Mouse (Mus musculus) adrenal gland, postnatal 25 days (tissue): Measurements from ENCODE around the gene Pitpnm2. TPM values are rescaled to one million over a fixed set of nuclear protein-coding genes. Genes with fewer than 3 reads are reported as not detected.

ENCODE experiments used
- DNase-seq: peaks from one replicate; pipeline ENCODE4 v3.0.0; 2021; ENCODE audit warnings: mixed read lengths
- total RNA-seq: library from RNA; stranded (reverse); gene quantifications from 2 replicates; pipeline ENCODE4 v1.2.3, GENCODE M21; 2021

Pitpnm2 gene
- total RNA-seq, 1 experiment from 2014 or later = 83.8 TPM

DNA sequence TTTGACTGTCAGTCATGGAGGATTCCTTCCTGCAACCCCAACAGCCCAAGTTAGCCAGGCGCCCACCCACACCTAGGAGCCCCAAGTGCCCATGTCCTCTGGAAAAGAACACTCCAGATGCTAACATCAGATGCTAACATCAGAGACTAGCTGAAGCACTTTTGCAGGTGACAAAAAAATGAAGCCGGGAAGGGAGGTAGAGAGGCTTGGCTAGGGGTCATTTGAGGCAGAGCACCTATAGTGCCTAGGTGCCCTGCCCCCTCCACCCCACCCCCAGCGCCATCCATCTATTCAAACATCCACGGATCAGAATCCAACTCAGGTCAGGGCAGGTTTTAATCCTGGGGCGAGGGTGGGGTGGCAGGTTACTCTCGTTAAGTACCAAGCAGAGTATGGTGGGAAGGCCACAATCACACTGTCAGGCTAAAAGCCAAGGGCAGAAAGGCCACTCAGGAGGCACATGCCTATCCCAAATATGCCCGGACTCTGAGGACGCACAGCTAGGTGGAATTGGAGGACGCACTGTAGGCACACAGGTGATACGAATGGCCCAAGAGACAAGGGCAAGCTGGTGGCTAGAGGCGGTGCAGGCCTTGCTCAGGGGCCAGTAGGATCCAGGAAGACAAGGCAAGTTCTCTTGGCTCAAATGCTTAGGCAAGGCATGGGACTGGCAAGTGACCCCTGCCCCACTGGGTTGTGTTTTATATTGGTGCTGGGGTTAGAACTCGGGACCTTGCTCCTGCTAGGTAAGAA, 155.5 kb downstream of the Pitpnm2 start:
- no peak for DNase-seq

DNA sequence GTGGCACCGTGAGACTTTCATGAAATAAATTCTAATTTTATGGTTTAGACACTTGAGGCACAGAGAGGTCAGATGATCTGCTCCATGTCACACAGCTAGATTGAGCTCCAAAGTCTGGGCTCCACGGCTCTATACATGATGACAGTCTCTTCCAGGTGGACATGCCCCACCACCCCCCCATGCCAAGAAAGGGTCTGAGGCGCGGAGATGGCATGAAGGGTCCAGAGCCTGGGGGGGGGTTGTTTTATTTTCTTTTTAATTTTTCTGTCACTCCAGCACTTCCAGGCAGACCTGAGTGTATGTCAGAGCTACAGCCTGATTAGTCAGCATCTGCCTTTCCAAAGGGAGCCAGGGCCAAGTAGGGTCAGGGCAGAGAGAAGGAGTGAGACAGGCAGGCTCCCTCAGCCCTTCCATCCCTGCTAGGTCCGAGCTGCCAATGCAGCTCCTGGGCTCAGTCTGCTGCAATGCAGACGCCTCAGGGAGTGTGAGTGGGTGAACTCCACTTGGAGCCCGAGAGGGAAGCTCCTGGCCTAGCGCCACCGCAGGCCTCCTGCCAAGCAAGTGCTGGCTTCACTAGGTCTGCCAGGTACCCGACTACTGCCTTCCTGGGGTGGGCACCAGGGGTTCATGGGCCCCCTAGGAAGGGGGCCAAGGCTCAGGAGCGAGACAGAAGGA, 156.3 kb downstream of the Pitpnm2 start:
- peak; percentile 71 for DNase-seq

DNA sequence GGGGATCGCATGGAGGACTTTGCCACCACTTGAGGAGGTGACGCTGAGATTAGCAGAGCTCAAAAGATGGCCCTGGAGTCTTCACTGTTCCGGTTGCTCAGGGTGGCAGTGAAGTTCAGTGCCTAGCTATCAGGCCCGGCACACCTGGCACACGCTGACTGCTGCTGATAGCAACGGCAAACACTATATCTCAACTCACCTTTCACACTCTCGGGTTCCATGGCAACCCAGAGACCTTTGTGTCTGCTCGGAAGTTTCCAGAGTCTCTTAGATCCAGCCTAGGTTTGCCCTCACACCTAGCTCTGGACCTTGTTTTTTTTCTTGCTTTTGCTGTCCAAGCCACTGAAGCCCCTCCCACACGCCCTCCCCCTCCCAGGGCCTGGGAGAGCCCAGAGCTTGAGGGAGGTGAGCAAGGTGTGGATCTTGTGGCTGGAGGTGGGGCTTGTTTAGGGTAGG, 157.6 kb downstream of the Pitpnm2 start:
- no peak for DNase-seq

DNA sequence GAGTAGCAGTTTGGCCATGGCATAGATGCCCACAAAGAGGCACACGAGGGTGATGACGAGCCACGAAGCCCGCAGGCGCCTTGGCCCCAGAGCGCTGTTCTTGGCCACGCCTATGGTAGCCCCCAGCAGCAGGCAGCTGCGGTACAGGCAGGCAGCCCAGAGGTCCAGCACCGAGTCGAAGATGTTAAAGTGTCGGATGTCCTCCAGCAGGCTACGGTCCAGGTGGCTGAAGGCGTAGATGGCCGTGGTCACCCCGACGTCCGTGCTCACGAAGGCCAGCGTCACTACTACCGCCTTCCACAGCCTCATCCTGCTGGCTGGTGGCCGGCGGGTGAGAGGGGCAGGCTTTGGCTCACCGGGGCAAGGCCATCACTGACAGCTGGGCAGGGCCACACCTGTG, 159.7 kb downstream of the Pitpnm2 start:
- no peak for DNase-seq

DNA sequence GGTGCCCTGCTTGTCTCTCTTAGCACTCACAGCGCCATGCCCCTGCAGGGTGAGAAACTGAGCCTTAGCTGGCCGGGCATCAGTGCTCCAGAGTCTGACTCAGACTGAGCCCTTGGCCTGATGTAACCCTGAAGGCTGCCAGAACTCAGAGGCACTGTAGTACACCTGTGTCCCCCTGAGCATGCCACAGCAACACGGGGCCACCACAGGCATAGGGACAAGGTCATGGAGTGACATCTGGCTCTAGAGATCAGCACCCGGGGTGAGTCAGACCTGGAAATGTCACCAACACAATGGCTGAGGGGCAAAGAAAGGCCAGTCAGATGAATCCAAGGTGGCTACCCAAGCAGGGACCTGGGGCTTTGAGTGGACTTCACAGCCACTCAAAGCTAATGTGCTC, 162.7 kb downstream of the Pitpnm2 start:
- no peak for DNase-seq

DNA sequence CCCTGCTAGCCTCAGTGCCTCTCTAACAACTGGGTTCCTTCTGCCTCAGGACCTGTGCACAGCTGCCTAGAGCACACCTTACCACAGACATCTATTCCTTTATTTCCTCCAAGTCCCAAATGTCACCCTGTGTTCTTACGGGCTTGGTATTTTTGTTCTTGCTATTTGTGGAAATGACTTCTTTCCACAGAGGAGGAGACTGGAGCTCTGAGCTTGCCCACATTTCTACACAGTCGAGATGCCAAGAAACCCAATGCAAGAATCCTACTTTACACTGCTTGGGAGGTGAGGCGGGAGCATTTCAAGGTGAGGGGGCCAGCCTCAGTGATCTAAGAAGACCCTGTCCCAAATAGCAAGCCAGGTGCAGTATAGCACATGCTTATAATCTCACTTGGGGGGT, 164.0 kb downstream of the Pitpnm2 start:
- DNase-seq = no peak

DNA sequence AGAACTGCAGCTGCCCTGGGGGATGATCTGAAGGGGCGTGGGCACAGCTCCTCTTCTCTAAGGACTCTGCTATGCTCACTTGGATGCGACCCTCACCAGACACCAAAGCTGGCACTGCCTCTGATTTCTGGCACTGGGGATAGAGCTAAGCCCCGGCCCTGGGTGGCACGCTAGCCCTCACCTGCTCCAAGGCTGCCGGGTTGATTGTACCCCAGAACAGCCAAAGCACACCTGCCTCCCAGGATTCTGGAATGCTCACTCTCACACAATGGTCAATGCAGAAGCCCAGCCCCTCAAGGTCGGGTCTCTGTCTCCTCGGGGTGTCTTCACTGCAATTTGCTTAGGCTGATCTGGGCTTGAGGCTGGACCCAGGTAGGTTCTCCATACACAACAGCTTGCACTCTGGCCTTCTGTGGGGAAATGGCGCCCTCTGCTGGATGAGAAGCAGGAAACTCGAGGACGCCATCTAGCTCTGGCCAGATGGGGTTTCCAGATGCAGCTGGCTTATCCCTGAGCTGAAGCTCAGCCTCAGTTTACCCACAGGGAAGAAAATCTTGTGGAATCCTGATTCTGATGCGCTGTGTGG, 164.9 kb downstream of the Pitpnm2 start:
- DNase-seq = peak; percentile 87

DNA sequence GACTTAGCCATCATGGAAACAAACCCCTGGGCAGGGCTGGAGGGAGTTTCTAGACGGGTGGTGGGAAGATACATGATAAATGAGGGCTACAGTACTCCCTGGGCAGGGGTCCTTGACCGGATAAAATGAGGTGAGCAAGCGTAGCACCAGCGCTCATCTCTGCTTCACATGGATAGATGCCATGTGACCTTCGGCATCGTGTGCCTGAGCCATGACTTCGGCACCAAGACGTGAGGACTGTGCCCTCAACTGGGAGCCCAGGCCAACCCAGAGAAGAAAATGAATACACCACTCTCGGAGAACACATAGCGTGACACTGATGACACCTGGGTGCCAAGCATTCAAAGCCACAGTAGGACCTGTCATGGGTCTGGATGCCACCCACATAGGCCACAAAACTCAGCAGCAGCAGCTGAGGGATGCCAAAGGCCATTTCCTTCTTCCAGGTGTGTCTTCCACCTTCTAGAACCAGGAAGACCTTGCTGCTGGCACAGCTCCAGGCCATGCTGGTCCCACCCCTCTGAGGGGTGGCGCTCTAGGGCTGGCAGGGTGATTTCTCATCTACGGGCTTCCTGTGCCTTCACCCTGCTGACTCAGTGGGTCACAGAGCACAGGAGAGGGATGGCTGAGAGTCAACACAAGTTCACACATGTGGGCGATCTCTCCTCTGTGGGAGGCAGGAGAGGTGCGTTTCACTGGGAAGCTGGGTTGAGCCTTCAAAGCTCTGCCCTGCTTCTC, 165.5 kb downstream of the Pitpnm2 start:
- no peak for DNase-seq

DNA sequence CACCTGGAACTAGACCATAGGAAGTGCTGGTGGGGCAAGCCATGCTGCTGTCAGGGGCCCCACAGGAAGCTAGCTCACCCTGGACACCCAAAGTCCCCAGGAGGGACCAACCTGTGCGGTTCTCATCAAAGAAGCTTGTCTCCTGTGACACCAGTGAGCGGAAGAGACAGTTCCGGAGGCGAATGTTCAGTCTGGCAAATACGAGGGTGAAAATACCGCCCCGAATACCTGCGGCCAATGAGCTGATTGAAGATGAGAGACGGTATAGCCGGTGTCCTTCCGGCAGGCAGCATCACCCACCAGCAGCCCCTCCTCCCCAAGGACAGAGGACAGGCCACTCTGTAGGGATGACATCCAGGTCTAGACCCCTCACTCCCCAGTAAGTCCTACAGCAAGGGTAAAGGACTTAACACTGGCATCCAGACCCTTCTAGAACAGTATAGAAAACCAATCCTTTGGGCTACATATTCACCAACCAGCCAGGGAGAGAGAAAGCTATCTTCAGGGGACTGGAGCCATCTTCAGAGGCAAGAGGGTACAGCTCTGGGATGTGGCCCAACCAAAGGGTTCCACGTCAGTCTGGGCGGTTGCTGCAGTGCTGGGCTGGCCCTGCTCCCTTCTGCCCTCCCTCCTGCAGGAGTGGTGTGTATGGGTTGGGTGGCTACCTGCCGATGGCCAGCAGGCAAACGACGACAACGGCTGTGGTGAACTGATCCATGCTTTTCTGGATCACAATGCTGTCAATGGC, 166.4 kb downstream of the Pitpnm2 start:
- no peak for DNase-seq

DNA sequence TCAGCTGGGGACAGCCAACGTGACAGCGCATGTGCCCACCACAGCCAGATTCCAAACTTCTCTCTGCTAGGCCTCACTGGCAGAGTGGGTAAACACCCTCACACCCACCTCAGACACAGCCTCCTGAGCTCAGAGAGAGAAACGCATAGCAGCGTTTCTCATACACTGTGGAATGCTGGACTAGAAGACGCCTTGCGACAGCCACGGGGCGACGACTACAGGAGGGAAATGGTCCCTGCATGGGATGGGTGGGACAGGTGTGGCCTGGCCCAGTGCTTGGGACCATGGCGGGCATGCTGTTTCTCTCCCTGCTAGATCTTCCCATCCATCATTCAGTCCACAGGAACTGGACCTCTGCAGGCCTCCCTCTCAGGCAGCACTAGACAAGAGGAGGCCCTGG, 167.1 kb downstream of the Pitpnm2 start:
- no peak for DNase-seq

DNA sequence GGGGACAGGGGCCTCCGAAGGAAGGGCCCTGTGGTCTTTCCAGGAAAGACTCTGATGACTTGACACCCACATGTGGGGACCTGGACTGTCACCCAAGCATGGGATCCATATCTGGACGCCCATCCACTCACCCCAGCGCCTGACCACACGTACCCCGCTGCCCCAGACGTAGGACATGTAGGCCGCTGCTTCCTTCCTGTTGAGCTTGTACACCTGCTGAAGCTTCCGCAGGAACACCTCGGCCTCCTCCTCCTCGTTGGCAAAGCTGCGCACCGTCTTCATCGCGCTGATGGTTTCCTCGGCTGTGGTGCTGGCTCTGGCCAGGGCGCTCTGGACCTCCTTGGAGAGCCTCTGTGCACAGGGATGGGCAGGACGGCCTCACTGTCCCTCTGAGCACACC, 169.7 kb downstream of the Pitpnm2 start:
- no peak for DNase-seq

DNA sequence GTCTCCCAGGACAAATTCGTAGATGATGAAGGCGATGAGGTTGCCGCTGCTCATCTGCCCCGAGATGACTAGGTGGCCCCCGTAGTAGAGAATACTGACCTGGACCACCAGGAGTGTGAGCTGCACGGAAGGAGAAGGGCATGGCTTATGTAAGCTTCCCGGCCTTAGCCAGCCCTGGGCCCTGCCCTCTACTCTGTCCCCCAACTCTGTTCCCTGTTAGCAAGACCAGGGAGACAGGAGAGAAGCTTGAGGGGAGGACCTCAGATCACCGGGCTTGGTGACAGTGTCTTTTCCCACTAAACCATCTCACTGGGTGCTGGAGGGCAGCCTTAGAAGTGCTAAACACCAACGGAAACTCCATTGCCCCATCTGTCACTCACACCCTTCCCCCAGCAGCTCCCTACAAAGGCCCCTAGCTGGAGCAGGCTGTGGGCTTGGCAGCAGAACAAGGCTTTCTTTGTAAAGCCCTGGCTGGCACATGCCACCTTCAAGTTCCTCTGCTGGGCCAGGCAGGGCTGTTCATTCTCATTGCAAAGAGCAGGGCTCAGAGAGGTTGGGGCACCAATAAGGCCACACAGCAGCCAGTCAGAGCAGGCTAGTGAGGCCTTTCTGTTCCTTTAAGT, 170.7 kb downstream of the Pitpnm2 start:
- no peak for DNase-seq

DNA sequence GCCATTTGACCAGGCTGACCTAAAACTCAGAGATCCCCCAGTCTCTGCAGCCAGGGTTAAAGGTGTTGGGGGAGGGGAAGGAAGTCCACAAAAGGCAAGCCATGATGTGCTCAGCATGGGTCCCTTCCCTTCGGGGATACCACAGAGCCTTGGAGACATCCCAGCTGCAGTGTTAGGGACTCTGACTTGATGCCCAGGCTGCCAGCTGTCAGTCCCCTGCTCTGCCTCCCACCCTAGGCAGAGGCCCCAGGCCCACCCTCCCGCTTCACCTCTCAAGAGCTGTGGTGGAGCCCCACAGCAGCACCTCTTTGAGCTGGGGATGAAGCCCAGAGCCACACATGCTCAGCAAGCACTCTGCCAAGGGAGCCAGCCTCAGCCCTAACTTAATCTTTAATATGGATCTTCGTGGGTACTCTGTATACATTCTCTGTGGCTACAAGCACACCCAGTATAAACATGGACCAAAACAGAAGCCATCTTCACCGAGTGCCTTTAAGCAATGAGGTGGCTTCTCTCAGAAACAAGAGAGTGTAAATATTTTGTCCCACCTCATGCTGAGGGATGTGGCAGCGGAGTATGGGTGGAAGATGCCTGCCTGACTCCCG, 171.6 kb downstream of the Pitpnm2 start:
- no peak for DNase-seq

DNA sequence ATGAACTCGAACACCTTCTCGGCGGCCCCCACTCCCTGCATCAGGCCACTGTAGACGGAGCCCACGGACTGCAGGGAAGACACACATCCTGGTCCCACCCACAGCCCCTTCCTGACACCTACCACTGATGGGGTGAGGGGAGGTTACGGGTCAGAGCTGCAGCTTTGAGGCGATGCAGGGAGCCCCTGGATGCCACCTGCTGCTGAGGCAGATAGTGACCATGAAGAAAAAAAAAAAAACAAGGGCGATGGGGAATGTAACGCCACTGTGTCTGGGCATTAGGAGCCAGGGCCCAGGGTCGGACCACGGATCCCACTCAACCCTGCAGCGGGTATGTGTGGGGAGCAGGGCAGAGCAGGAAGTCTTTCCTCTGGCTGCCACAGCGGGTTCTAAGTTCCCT, 172.3 kb downstream of the Pitpnm2 start:
- DNase-seq = no peak

DNA sequence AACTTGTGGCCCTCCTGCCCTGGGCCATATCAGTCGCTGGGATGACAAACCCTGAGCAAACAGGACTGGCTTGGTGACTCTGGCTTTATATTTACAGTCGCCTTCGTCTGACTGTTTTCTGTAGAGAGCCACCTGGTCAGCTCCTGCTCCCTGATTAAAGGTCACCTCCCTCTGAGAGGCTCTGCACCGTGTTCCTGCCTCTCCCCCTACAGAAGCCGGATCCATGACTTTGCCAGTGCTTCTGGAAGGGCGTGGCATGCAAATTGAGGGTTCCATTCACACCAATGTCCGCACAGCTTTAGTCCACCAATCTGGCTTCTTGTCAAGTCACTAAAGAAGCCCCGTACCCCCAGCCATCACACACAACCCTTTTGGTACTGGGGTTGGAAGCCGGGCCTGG, 173.0 kb downstream of the Pitpnm2 start:
- DNase-seq = no peak

DNA sequence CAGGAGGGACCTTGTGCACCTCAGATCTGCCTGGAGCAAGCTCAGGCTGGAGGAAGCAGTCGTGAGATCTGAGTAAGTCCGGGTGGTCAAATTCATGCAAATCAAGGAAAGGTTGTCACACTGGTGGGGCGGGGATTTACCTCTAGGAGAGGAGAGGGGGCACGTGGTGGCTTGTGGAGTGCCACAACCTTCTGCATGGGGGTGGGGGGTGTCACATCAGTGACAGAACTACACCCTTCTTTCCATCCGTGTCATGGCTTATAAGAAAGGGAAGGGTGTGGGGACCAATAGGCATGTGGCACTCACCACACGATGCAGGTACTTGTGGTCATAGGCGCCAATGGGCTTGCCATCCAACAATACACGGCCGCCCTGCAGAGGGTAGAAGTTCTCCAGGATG, 173.8 kb downstream of the Pitpnm2 start:
- no peak for DNase-seq

DNA sequence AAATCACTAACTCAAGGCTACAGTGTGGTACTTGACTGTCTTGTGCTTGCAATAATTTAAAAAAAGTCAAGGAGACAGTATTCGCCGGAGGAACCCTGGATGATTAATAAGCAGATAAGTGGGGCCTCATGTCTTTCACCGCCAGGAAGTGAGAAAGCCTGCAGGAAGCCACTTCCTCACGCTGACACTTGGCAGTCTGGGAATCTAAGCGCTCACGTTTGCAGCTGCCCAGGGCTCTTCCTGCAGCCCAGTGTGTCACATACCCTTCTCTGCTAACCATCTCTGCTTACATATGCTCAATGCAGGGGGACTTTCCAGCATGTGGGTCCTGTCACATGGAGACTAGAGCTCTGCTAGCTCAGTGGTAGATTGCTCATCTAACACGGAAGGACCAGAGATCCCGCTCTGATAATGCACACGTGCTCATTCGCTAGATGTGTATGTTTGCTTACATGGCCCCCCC, 174.7 kb downstream of the Pitpnm2 start:
- DNase-seq = no peak

DNA sequence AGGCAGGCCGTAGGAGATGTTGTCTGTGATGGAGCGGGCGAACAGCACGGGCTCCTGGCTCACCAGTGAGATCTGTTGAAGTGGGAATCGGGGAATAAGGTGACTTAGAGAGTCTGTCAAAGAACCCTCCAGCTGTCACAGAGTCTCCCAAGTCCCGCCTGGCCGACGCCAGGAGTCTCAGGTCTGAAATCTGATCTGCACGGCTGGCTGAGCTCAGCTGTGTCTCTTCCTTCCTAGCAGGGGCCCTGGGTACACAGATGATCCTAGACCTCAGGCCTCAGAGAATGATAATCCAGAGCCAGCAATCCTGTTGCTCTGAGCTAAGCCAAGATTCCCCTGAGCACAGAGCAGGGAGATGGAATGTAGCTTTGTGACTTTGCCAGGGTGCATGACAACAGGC, 175.9 kb downstream of the Pitpnm2 start:
- no peak for DNase-seq

DNA sequence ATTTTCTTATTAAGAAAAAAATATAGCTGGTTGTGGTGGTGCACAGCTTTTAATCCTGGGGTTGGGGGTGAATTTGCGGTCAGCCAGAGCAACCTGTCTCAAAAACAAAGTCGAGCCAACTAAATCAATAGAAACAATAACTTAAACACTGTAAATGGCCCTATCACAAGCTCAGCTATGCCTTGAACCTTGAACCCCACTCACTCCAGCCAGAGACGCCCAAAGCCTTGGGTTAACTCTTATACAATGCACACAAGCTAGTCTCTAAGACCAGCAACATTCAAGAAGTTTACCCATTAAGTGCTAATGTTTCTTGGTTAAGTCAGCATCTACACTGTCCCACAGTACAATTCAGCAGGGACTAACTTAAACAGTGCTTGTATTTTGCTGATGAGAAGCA, 179.9 kb downstream of the Pitpnm2 start:
- no peak for DNase-seq
